Mouse (Mus musculus) heart, adult 2 months (tissue): ENCODE results near the gene Rhbdf2. TPM values are rescaled to one million over a fixed set of nuclear protein-coding genes. Genes with fewer than 3 reads are reported as not detected.

Source experiments
- DNase-seq, 2 experiments: peaks; one replicate each; pipeline ENCODE4 v3.0.0; 2021
- H3K27ac ChIP-seq: fragments of 200-600 bp; 2 replicates; pipeline ENCODE4 v1.8.1; 2022
- H3K27me3 ChIP-seq: fragments of 200-500 bp; 2 replicates; pipeline ENCODE4 v1.6.1; 2012; ENCODE audit warnings: mild to moderate bottlenecking, low read length, inconsistent platforms, mixed read lengths; ENCODE audit not compliant: control insufficient read depth, insufficient read depth
- H3K36me3 ChIP-seq: fragments of 200-500 bp; 2 replicates; pipeline ENCODE4 v1.6.1; 2012; ENCODE audit warnings: low read length, inconsistent platforms; ENCODE audit not compliant: control insufficient read depth, insufficient read depth
- H3K4me1 ChIP-seq: fragments of 200-500 bp; 2 replicates; pipeline ENCODE4 v1.6.1; 2011; ENCODE audit warnings: low read length; ENCODE audit not compliant: control insufficient read depth, insufficient read depth
- H3K4me3 ChIP-seq: fragments of 200-600 bp; 2 replicates; pipeline ENCODE4 v1.8.1; 2022
- H3K79me2 ChIP-seq: fragments of 200-500 bp; replicated peaks from 2 replicates; pipeline ENCODE4 v1.6.1; 2012; ENCODE audit warnings: mild to moderate bottlenecking, inconsistent platforms, low read length, moderate library complexity, mixed read lengths; ENCODE audit not compliant: control insufficient read depth, insufficient read depth
- H3K9ac ChIP-seq: fragments of 200-500 bp; 2 replicates; pipeline ENCODE4 v1.6.1; 2012; ENCODE audit warnings: low read depth, mild to moderate bottlenecking, control low read depth, inconsistent platforms, low read length, mixed read lengths
- CTCF ChIP-seq: fragments of 200-600 bp; IDR thresholded peaks from 2 replicates; pipeline ENCODE4 v1.8.1; 2022; ENCODE audit warnings: antibody characterized with exemption, mild to moderate bottlenecking, moderate library complexity
- EP300 ChIP-seq: fragments of 200-500 bp; IDR thresholded peaks from 2 replicates; pipeline ENCODE4 v1.6.1; 2011; ENCODE audit warnings: low read depth, low read length, control low read depth; ENCODE audit not compliant: insufficient read depth
- POLR2A ChIP-seq: fragments of 200-500 bp; IDR thresholded peaks from 2 replicates; pipeline ENCODE4 v1.6.1; 2011; ENCODE audit warnings: mild to moderate bottlenecking, low read depth, low read length, control low read depth; ENCODE audit not compliant: insufficient read depth
- WGBS: fragments of 180-500 bp; shearing (Covaris S2); methylation state at CpG from one replicate; pipeline ENCODE4 v1.1.7; 2018; 5-methylcytosine and 5-hydroxymethylcytosine counted together
- intact Hi-C: fragments of 180-260 bp; cut with DNase I; formaldehyde crosslinking; loops from one replicate; pipeline ENCODE4 v1.15.1; 2025
- polyA plus RNA-seq: library from polyadenylated mRNA; depleted of rRNA; stranded (reverse); fragments of >200 nt; gene quantifications from 2 replicates; pipeline ENCODE4 v1.2.3, GENCODE M21; 2012
- total RNA-seq, 2 experiments: library from RNA; stranded (reverse); gene quantifications; 2 replicates each; pipeline ENCODE4 v1.2.3; 2021

The Rhbdf2 gene
- total and polyA plus RNA-seq, 3 experiments = 10.8 to 19.2 (median 11.2) TPM

- TF ChIP-seq POLR2A = no peak
- TF ChIP-seq CTCF = no peak
- TF ChIP-seq EP300 = peak; percentile 95
- Histone ChIP-seq H3K36me3 (no peaks in the 10 kb centered on the region; the same call in 1 of the 2 replicates), H3K27me3 (no peaks in the 10 kb centered on the region), H3K9ac (no peak overlapping the region), H3K4me3 (peak overlapping the region; percentile 5), H3K79me2 (peaks cover 5% of the 10 kb centered on the region), H3K4me1 (peaks cover 59% of the 10 kb centered on the region), H3K27ac (peak overlapping the region; percentile 96)
- intact Hi-C loops = no loop called here
- WGBS = 0% methylated on average over 6 of the region's 6 CpGs
- peak; percentile 85 to 92 for DNase-seq
Observed at GRCm38 (mm10) chr11:116621258-116621704, 5.5 kb downstream of the Rhbdf2 start.

- Histone ChIP-seq H3K9ac (peak overlapping the region; percentile 3; the same call in 1 of the 2 replicates), H3K4me3 (peak overlapping the region; percentile 1), H3K36me3 (no peaks in the 10 kb centered on the region; the same call in 1 of the 2 replicates), H3K79me2 (peaks cover 5% of the 10 kb centered on the region), H3K4me1 (peaks cover 61% of the 10 kb centered on the region), H3K27ac (peak overlapping the region; percentile 96), H3K27me3 (no peaks in the 10 kb centered on the region)
- TF ChIP-seq CTCF = no peak
- 42% methylated on average over 10 of the region's 10 CpGs for WGBS
- DNase-seq = peak in 1 of 2 experiments; percentile 44
- intact Hi-C loops = no loop called here
Observed at GRCm38 (mm10) chr11:116620559-116621253, 6.1 kb downstream of the Rhbdf2 start.

DNA sequence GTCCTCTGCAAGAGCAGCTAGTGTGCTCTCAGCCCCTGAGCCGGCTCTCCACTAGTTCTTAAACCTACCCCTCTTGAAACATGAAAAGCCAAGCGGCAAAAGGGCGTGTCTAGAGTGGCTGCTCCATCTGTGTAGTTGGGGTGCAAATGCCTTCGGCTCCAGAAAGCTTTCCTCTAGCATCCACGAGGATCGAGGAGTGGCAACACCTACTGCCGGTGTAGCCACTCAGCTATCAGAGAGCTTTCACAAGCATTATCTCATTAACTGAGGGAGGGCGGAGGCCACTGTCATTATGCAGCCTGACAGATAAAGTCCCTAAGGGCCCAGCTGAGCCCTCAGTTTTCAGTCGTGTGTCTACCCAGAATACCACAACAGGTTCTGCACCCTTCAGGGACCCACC lies 6.7 kb downstream of the Rhbdf2 start:
- DNase-seq = no peak
- H3K27ac ChIP-seq = peak overlapping the region; percentile 96
- peaks cover 8% of the 10 kb centered on the region for H3K79me2 ChIP-seq
- TF ChIP-seq POLR2A = no peak
- no peak for TF ChIP-seq CTCF
- TF ChIP-seq EP300 = no peak
- no peaks in the 10 kb centered on the region for H3K27me3 ChIP-seq
- H3K4me1 ChIP-seq = peaks cover 65% of the 10 kb centered on the region
- peaks cover 2% of the 10 kb centered on the region; the same call in 1 of the 2 replicates for H3K36me3 ChIP-seq
- intact Hi-C loops = no loop called here
- 30% methylated on average over 9 of the region's 9 CpGs for WGBS
- no peak overlapping the region for H3K9ac ChIP-seq
- H3K4me3 ChIP-seq = peak overlapping the region; percentile 1; the same call in 1 of the 2 replicates

- 60% methylated on average over 8 of the region's 8 CpGs for WGBS
- no peak overlapping the region for H3K9ac ChIP-seq
- DNase-seq = no peak
- peak overlapping the region; percentile 96; the same call in 1 of the 2 replicates for H3K27ac ChIP-seq
- no peak for TF ChIP-seq POLR2A
- TF ChIP-seq CTCF = no peak
- TF ChIP-seq EP300 = no peak
- peaks cover 8% of the 10 kb centered on the region for H3K79me2 ChIP-seq
- no peak overlapping the region for H3K4me3 ChIP-seq
- intact Hi-C loops = no loop called here
- H3K4me1 ChIP-seq = peaks cover 69% of the 10 kb centered on the region
- H3K36me3 ChIP-seq = peaks cover 2% of the 10 kb centered on the region; the same call in 1 of the 2 replicates
- no peaks in the 10 kb centered on the region for H3K27me3 ChIP-seq
Observed at GRCm38 (mm10) chr11:116619561-116619960, 7.3 kb downstream of the Rhbdf2 start.

DNA sequence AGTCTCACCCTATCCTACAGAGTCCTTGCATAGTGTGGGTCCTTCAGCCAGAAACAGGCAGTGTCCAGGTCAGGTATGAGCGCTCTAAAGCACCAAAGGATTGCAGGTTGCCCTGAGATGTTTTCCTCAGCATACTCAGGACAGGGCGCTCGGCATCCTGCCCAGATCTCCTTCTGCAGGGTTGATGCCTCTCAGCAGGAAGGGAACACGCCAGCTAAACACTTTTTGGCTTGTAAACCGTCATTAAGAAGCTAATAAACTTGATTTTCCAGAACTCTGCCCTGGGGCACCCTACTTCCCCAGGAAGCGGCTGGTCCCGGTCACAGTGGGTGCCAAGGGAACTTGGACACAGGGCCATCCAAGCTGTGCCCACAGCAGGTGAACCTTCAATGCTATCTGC lies 7.7 kb downstream of the Rhbdf2 start:
- Histone ChIP-seq H3K9ac (no peak overlapping the region), H3K4me3 (no peak overlapping the region), H3K27me3 (no peaks in the 10 kb centered on the region), H3K79me2 (peaks cover 8% of the 10 kb centered on the region), H3K4me1 (peaks cover 68% of the 10 kb centered on the region), H3K27ac (peak overlapping the region; percentile 27; the same call in 1 of the 2 replicates), H3K36me3 (peaks cover 2% of the 10 kb centered on the region; the same call in 1 of the 2 replicates)
- WGBS = 73% methylated on average over 7 of the region's 7 CpGs
- DNase-seq = peak; percentile 53 to 56
- intact Hi-C loops = no loop called here
- no peak for TF ChIP-seq EP300
- TF ChIP-seq CTCF = no peak
- TF ChIP-seq POLR2A = no peak

- Histone ChIP-seq H3K27ac (peak overlapping the region; percentile 27; the same call in 1 of the 2 replicates), H3K36me3 (peaks cover 2% of the 10 kb centered on the region; the same call in 1 of the 2 replicates), H3K4me1 (peaks cover 68% of the 10 kb centered on the region), H3K9ac (no peak overlapping the region), H3K4me3 (no peak overlapping the region), H3K27me3 (no peaks in the 10 kb centered on the region), H3K79me2 (peaks cover 8% of the 10 kb centered on the region)
- intact Hi-C loops = no loop called here
- DNase-seq = no peak
- TF ChIP-seq POLR2A = no peak
- TF ChIP-seq CTCF = no peak
- no peak for TF ChIP-seq EP300
- WGBS = 87% methylated on average over 7 of the region's 7 CpGs
Observed at GRCm38 (mm10) chr11:116618666-116619065, 8.2 kb downstream of the Rhbdf2 start.
